Mouse (Mus musculus): ENCODE measurements around the gene Tmem41b. TPM values are rescaled to one million over a fixed set of nuclear protein-coding genes. Genes with fewer than 3 reads are reported as not detected.

The Tmem41b gene
- polyA plus RNA-seq, 1 experiment from 2014 or later: 75.6 TPM

GRCm38 (mm10) chr7:109968924-109969450, 17.7 kb downstream of the Tmem41b start:
- no CpG with 5 or more reads among the region's 2 CpGs for WGBS
- H3K9me3 ChIP-seq: no peaks in the 10 kb centered on the region
- H3K4me3 ChIP-seq: no peak overlapping the region
- H3K4me2 ChIP-seq: no peak overlapping the region
- ATAC-seq (ENCODE audit: low FRiP score): peak; percentile 78
- H3K27ac ChIP-seq: peak overlapping the region; percentile 82
- peaks cover 9% of the 10 kb centered on the region for H3K36me3 ChIP-seq
- no peaks in the 10 kb centered on the region for H3K27me3 ChIP-seq
- H3K4me1 ChIP-seq (replicated peaks): peaks cover 17% of the 10 kb centered on the region
- no peak overlapping the region for H3K9ac ChIP-seq

- H3K27me3 ChIP-seq: no peaks in the 10 kb centered on the region
- 57% methylated on average over 11 of the region's 11 CpGs for WGBS
- no peak overlapping the region for H3K4me2 ChIP-seq
- H3K36me3 ChIP-seq: peaks cover 6% of the 10 kb centered on the region
- H3K4me3 ChIP-seq: no peak overlapping the region
- no peak overlapping the region; the same call in 1 of the 2 replicates for H3K9ac ChIP-seq
- H3K4me1 ChIP-seq (replicated peaks): peaks cover 17% of the 10 kb centered on the region
- H3K27ac ChIP-seq: peak overlapping the region; percentile 82
- H3K9me3 ChIP-seq: 0 out of 2 replicates have a peak, but pooled peaks cover 5% of the 10 kb centered on the region
- ATAC-seq (ENCODE audit: low FRiP score): peak; percentile 82
Observed at GRCm38 (mm10) chr7:109967805-109968579, 18.7 kb downstream of the Tmem41b start.

GRCm38 (mm10) chr7:109965658-109966057, 21.1 kb downstream of the Tmem41b start:
- no peak overlapping the region for H3K4me3 ChIP-seq
- no peak overlapping the region for H3K27ac ChIP-seq
- H3K4me1 ChIP-seq (replicated peaks): peaks cover 28% of the 10 kb centered on the region
- H3K27me3 ChIP-seq: no peaks in the 10 kb centered on the region
- H3K9ac ChIP-seq: no peak overlapping the region
- H3K4me2 ChIP-seq: no peak overlapping the region
- 0 out of 2 replicates have a peak, but pooled peaks cover 5% of the 10 kb centered on the region for H3K9me3 ChIP-seq
- H3K36me3 ChIP-seq: no peaks in the 10 kb centered on the region
- no peak for ATAC-seq (ENCODE audit: low FRiP score)

GRCm38 (mm10) chr7:109963707-109964106, 23.0 kb downstream of the Tmem41b start:
- no peak for ATAC-seq (ENCODE audit: low FRiP score)
- no peak overlapping the region for H3K9ac ChIP-seq
- WGBS: 95% methylated on average over 4 of the region's 4 CpGs
- no peak overlapping the region for H3K27ac ChIP-seq
- H3K36me3 ChIP-seq: no peaks in the 10 kb centered on the region
- H3K27me3 ChIP-seq: no peaks in the 10 kb centered on the region
- H3K4me3 ChIP-seq: no peak overlapping the region
- H3K4me2 ChIP-seq: no peak overlapping the region
- 0 out of 2 replicates have a peak, but pooled peaks cover 5% of the 10 kb centered on the region for H3K9me3 ChIP-seq
- H3K4me1 ChIP-seq (replicated peaks): peaks cover 31% of the 10 kb centered on the region

- H3K27ac ChIP-seq: no peak overlapping the region
- no peak overlapping the region for H3K9ac ChIP-seq
- no peaks in the 10 kb centered on the region for H3K27me3 ChIP-seq
- ATAC-seq (ENCODE audit: low FRiP score): no peak
- H3K4me3 ChIP-seq: no peak overlapping the region
- H3K9me3 ChIP-seq: 0 out of 2 replicates have a peak, but pooled peaks cover 5% of the 10 kb centered on the region
- H3K4me2 ChIP-seq: no peak overlapping the region
- peaks cover 32% of the 10 kb centered on the region for H3K4me1 ChIP-seq (replicated peaks)
- 80% methylated on average over 4 of the region's 4 CpGs for WGBS
- H3K36me3 ChIP-seq: no peaks in the 10 kb centered on the region
Observed at GRCm38 (mm10) chr7:109962596-109962995, 24.1 kb downstream of the Tmem41b start.

GRCm38 (mm10) chr7:109961570-109961969, 25.2 kb downstream of the Tmem41b start:
- Histone ChIP-seq H3K9ac (no peak overlapping the region), H3K4me2 (no peak overlapping the region), H3K9me3 (0 out of 2 replicates have a peak, but pooled peaks cover 5% of the 10 kb centered on the region), H3K4me3 (no peak overlapping the region), H3K36me3 (no peaks in the 10 kb centered on the region), H3K27ac (no peak overlapping the region), H3K4me1 (replicated peaks) (peaks cover 42% of the 10 kb centered on the region), H3K27me3 (no peaks in the 10 kb centered on the region)
- ATAC-seq (ENCODE audit: low FRiP score): no peak
- WGBS: 81% methylated on average over 2 of the region's 2 CpGs

- Histone ChIP-seq H3K36me3 (no peaks in the 10 kb centered on the region), H3K9ac (peak overlapping the region; percentile 96), H3K4me3 (peak overlapping the region; percentile 83), H3K4me2 (peak overlapping the region; percentile 81), H3K4me1 (replicated peaks) (peaks cover 46% of the 10 kb centered on the region), H3K27me3 (no peaks in the 10 kb centered on the region), H3K9me3 (0 out of 2 replicates have a peak, but pooled peaks cover 5% of the 10 kb centered on the region), H3K27ac (peak overlapping the region; percentile 95)
- 11% methylated on average over 13 of the region's 13 CpGs for WGBS
- ATAC-seq (ENCODE audit: low FRiP score): peak; percentile 87
Observed at GRCm38 (mm10) chr7:109960613-109961154, 26.0 kb downstream of the Tmem41b start.

GRCm38 (mm10) chr7:109959716-109960612, 26.8 kb downstream of the Tmem41b start, which contains the start of gene Dennd5a:
TSS of gene Dennd5a (minus strand) at chr7:109960470.
- under 1% methylated on average over 78 of the region's 107 CpGs for WGBS

GRCm38 (mm10) chr7:109958843-109959715, 27.6 kb downstream of the Tmem41b start:
- WGBS: 5% methylated on average over 18 of the region's 18 CpGs

More at GRCm38 (mm10) chr7:109959716-109960612, 26.8 kb downstream of the Tmem41b start, which contains the start of gene Dennd5a:
- Histone ChIP-seq H3K9me3 (0 out of 2 replicates have a peak, but pooled peaks cover 5% of the 10 kb centered on the region), H3K36me3 (no peaks in the 10 kb centered on the region), H3K27ac (peak within 1 kb of the TSS; percentile 95), H3K4me2 (peak within 1 kb of the TSS; percentile 81), H3K9ac (peak within 1 kb of the TSS; percentile 96), H3K4me3 (peak within 1 kb of the TSS; percentile 83), H3K4me1 (replicated peaks) (peaks cover 53% of the 10 kb centered on the region), H3K27me3 (no peaks in the 10 kb centered on the region)
- ATAC-seq (ENCODE audit: low FRiP score): peak; percentile 96

GRCm38 (mm10) chr7:109957996-109958789, 28.5 kb downstream of the Tmem41b start:
- H3K27ac ChIP-seq: peak overlapping the region; percentile 45; the same call in 1 of the 2 replicates
- WGBS: 55% methylated on average over 8 of the region's 8 CpGs
- H3K27me3 ChIP-seq: no peaks in the 10 kb centered on the region
- peak overlapping the region; percentile 83 for H3K4me3 ChIP-seq
- ATAC-seq (ENCODE audit: low FRiP score): no peak
- H3K9ac ChIP-seq: peak overlapping the region; percentile 96
- H3K4me1 ChIP-seq (replicated peaks): peaks cover 58% of the 10 kb centered on the region
- no peaks in the 10 kb centered on the region for H3K9me3 ChIP-seq
- H3K4me2 ChIP-seq: peak overlapping the region; percentile 81
- H3K36me3 ChIP-seq: no peaks in the 10 kb centered on the region

More at GRCm38 (mm10) chr7:109958843-109959715, 27.6 kb downstream of the Tmem41b start:
- H3K36me3 ChIP-seq: no peaks in the 10 kb centered on the region
- H3K4me3 ChIP-seq: peak overlapping the region; percentile 83
- peaks cover 58% of the 10 kb centered on the region for H3K4me1 ChIP-seq (replicated peaks)
- H3K4me2 ChIP-seq: peak overlapping the region; percentile 81
- 0 out of 2 replicates have a peak, but pooled peaks cover 5% of the 10 kb centered on the region for H3K9me3 ChIP-seq
- H3K27ac ChIP-seq: peak overlapping the region; percentile 95
- peak overlapping the region; percentile 96 for H3K9ac ChIP-seq
- ATAC-seq (ENCODE audit: low FRiP score): no peak
- H3K27me3 ChIP-seq: no peaks in the 10 kb centered on the region

All from hindbrain, embryonic 13.5 days (tissue).